Mouse (Mus musculus) testis, adult 2 months (tissue): ENCODE measurements at regions not wholly inside any gene's neighbourhood (a gene's known extent, or its start where the extent isn't known, plus 50 kb on each side); places are given as distances from the start of the nearest gene placed in this dataset.

Source experiments
- CTCF ChIP-seq: fragments of 200-500 bp; IDR thresholded peaks from 2 replicates; pipeline ENCODE4 v1.5.1; 2012; ENCODE audit warnings: low read depth, mild to moderate bottlenecking, inconsistent platforms, low read length, moderate library complexity; ENCODE audit not compliant: control insufficient read depth, insufficient read depth, insufficient replicate concordance
- POLR2A ChIP-seq: fragments of 200-500 bp; IDR thresholded peaks from 2 replicates; pipeline ENCODE4 v1.6.1; 2012; ENCODE audit warnings: low read depth, mild to moderate bottlenecking, inconsistent platforms, low read length, moderate library complexity; ENCODE audit not compliant: control insufficient read depth

DNA sequence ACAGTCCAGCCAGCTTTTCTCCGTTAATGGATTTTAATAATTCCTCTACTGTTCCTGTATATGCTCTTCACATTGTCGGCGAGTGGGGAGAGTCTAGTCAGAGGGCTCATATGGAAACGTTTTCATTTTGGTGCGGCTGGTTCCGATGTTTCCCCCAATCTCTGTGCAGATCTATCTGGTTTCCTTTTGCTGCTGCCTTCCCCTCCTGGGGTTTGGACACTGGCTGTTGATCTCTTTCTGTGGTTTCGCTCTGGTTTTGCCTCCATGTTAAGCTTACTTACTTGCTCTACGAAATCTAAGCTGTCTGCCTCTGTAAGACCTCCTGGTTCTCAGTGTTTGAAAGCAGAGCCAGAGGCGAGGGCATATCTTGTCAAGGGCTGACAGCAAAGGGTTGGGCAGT is 221.7 kb downstream of the Ndfip2 start:
- TF ChIP-seq CTCF: no peak
- no peak for TF ChIP-seq POLR2A
